In genomic region chr11:114747564-114748138, GRCm38 (mm10) we compare ENCODE assay signal across 35 mouse cellular contexts. TPM values are rescaled to one million over a fixed set of nuclear protein-coding genes. Genes with fewer than 3 reads are reported as not detected.
DNase-seq lines count a peak whose midpoint lies in the region; ATAC-seq lines count a peak whose summit lies in the region.
"Had no signal": no experiment of that assay in that cellular context is flagged by ENCODE, and none has a peak within 500 bp of the region (broad histone marks: within the 10 kb centered on the region; RNA-seq: fewer than 3 reads in every experiment).

No protein-coding gene starts in this region.

- no peaks in the 10 kb centered on the region for H3K36me3 ChIP-seq in intestine, embryonic 15.5 days
- H3K36me3 ChIP-seq in stomach, embryonic 15.5 days: no peaks in the 10 kb centered on the region
- H3K36me3 ChIP-seq: forebrain, embryonic 10.5 days; G1E; neural tube, embryonic 12.5 days had no signal

- ATAC-seq in intestine, embryonic 15.5 days: peak; percentile 64
- ATAC-seq in stomach, embryonic 15.5 days (ENCODE audit: insufficient read depth, low FRiP score, low read depth): peak; percentile 45; the same call in 1 of the 2 replicates
- ATAC-seq: forebrain, postnatal 0 days; hindbrain, embryonic 16.5 days; lung, postnatal 0 days had no signal

- no peaks in the 10 kb centered on the region for H3K4me1 ChIP-seq in intestine, embryonic 15.5 days (replicated peaks)
- H3K4me1 ChIP-seq in stomach, embryonic 15.5 days: 0 out of 2 replicates have a peak, but pooled peaks cover 2% of the 10 kb centered on the region

- no peak overlapping the region for H3K4me3 ChIP-seq in intestine, embryonic 15.5 days (replicated peaks)
- no peak overlapping the region for H3K4me3 ChIP-seq in stomach, embryonic 15.5 days (replicated peaks)
- H3K4me3 ChIP-seq: forebrain, embryonic 10.5 days; left cerebral cortex, adult 2 months; megakaryocyte, embryonic 14.5 days; neural tube, embryonic 12.5 days had no signal

- H3K9me3 ChIP-seq in intestine, embryonic 15.5 days: no peaks in the 10 kb centered on the region
- H3K9me3 ChIP-seq in stomach, embryonic 15.5 days: no peaks in the 10 kb centered on the region
- H3K9me3 ChIP-seq: forebrain, embryonic 10.5 days; megakaryocyte, embryonic 14.5 days; neural tube, embryonic 12.5 days had no signal

- H3K4me2 ChIP-seq in intestine, embryonic 15.5 days (replicated peaks): no peak overlapping the region
- H3K4me2 ChIP-seq in stomach, embryonic 15.5 days: no peak overlapping the region
- H3K4me2 ChIP-seq: neural tube, embryonic 12.5 days had no signal

- no peak overlapping the region for H3K9ac ChIP-seq in intestine, embryonic 15.5 days
- no peak overlapping the region for H3K9ac ChIP-seq in stomach, embryonic 15.5 days
- H3K9ac ChIP-seq: forebrain, postnatal 0 days; liver, embryonic 14.5 days; neural tube, embryonic 12.5 days had no signal

- intact Hi-C loops in heart, postnatal 10 days (cut with DNase I): loop anchor here (2.0 kb wide), 1 partner anchor 165 kb away; no protein-coding TSS in a partner anchor

- no peak overlapping the region for H3K27ac ChIP-seq in intestine, embryonic 15.5 days
- peak overlapping the region; percentile 49 for H3K27ac ChIP-seq in stomach, embryonic 15.5 days
- H3K27ac ChIP-seq: forebrain, embryonic 10.5 days; left cerebral cortex, adult 2 months; liver, embryonic 14.5 days; neural tube, embryonic 12.5 days had no signal

- no peaks in the 10 kb centered on the region for H3K27me3 ChIP-seq in intestine, embryonic 15.5 days (replicated peaks)
- no peaks in the 10 kb centered on the region for H3K27me3 ChIP-seq in stomach, embryonic 15.5 days (replicated peaks)
- H3K27me3 ChIP-seq: neural tube, embryonic 12.5 days had no signal

- WGBS in intestine, embryonic 15.5 days: 53% methylated on average over 12 of the region's 12 CpGs
- 46% methylated on average over 12 of the region's 12 CpGs for WGBS in stomach, embryonic 15.5 days

- peak; percentile 90 for DNase-seq in heart, adult 11 months
- DNase-seq in heart, postnatal 10 days: no peak
- peak; percentile 37 to 47 for DNase-seq in B cell, adult 2 months
- DNase-seq in urinary bladder, postnatal 36 days (ENCODE audit: low spot score in 2 of 2): no peak
- no peak for DNase-seq in adrenal gland, adult 8-10 months
- DNase-seq in kidney, postnatal 14 days: no peak
- DNase-seq: adrenal gland, postnatal 14 days; cerebellum, adult 9-10 months; forebrain, postnatal 0 days; gastrocnemius, postnatal 14 days; heart, postnatal 36 days; kidney, adult 18-20 months; layer of hippocampus, adult 9-11 months; midbrain, embryonic 14.5 days; right cerebral cortex, postnatal 14 days; thymus, adult 2 months; thymus, postnatal 4 days had no signal

RNA-seq across cellular contexts. Expression of gene Kif19a, which starts 17.5 kb away (rescaled TPM):
- under 1 TPM; 0.24 to 0.47 TPM for total RNA-seq in heart, postnatal 10 days (2021)
- polyA plus RNA-seq in intestine, embryonic 15.5 days (2015; fragmentation: Nextera tagmentation; extraction: Ambion mirVana): 0.33 and 0.45 TPM in 2 replicates
- polyA plus RNA-seq in stomach, embryonic 15.5 days (2015; fragmentation: Nextera tagmentation; extraction: Ambion mirVana): 0.58 and 1.1 TPM in 2 replicates
- total RNA-seq in adrenal gland, adult 8-10 months (2022): 1 to 10 TPM in 1 of 4 experiments, under 1 TPM in 3; 0.38 to 1.3 (median 0.76) TPM
- total RNA-seq: G1E had no signal
- polyA plus RNA-seq: G1E had no signal

RNA-seq across cellular contexts. Expression of gene Dnaic2, which starts 20.4 kb away (rescaled TPM):
- total RNA-seq in heart, postnatal 10 days (2021): under 1 TPM; 0.55 to 0.57 TPM
- 0.21 and 0.29 TPM in 2 replicates for polyA plus RNA-seq in intestine, embryonic 15.5 days (2015; fragmentation: Nextera tagmentation; extraction: Ambion mirVana)
- 0.54 and 0.62 TPM in 2 replicates for polyA plus RNA-seq in stomach, embryonic 15.5 days (2015; fragmentation: Nextera tagmentation; extraction: Ambion mirVana)
- total RNA-seq in adrenal gland, adult 8-10 months (2022): under 1 TPM; 0.38 to 0.51 (median 0.42) TPM
- total RNA-seq: G1E had no signal
- polyA plus RNA-seq: G1E had no signal

RNA-seq across cellular contexts. Expression of gene Btbd17, which starts 48.1 kb away (rescaled TPM):
- under 1 TPM in 1 of 2 experiments, not detected in 1; 0.32 TPM for total RNA-seq in heart, postnatal 10 days (2021)
- 1.4 and 1.5 TPM in 2 replicates for polyA plus RNA-seq in intestine, embryonic 15.5 days (2015; fragmentation: Nextera tagmentation; extraction: Ambion mirVana)
- 1.6 and 3.8 TPM in 2 replicates for polyA plus RNA-seq in stomach, embryonic 15.5 days (2015; fragmentation: Nextera tagmentation; extraction: Ambion mirVana)
- total RNA-seq in adrenal gland, adult 8-10 months (2022): not detected
- total RNA-seq: adrenal gland, postnatal 14 days; heart, adult 8-10 months; heart, postnatal 36 days had no signal
- polyA plus RNA-seq: G1E; heart, embryonic 14.5 days; liver, embryonic 14.5 days had no signal

RNA-seq across cellular contexts. Expression of gene Gpr142, which starts 51.1 kb away (rescaled TPM):
- not detected for total RNA-seq in heart, postnatal 10 days (2021)
- 0.21 and 0.51 TPM in 2 replicates for polyA plus RNA-seq in intestine, embryonic 15.5 days (2015; fragmentation: Nextera tagmentation; extraction: Ambion mirVana)
- polyA plus RNA-seq in stomach, embryonic 15.5 days (2015; fragmentation: Nextera tagmentation; extraction: Ambion mirVana): 0.54 and 0.58 TPM in 2 replicates
- total RNA-seq in adrenal gland, adult 8-10 months (2022): not detected
- total RNA-seq: adrenal gland, postnatal 14 days; forebrain, postnatal 0 days; gastrocnemius, postnatal 14 days; heart, adult 8-10 months; heart, postnatal 36 days; left cerebral cortex, adult 2 months; left cerebral cortex, postnatal 36 days had no signal
- polyA plus RNA-seq: cortical plate, adult 2 months; embryonic facial prominence, embryonic 11.5 days; forebrain, postnatal 0 days; G1E; heart, embryonic 14.5 days; hindbrain, embryonic 16.5 days; kidney, embryonic 16.5 days; large intestine, adult 2 months; limb, embryonic 14.5 days; liver, embryonic 14.5 days; lung, postnatal 0 days; midbrain, embryonic 14.5 days; neural tube, embryonic 12.5 days; thymus, adult 2 months had no signal

Comparison
In these comparisons a context has a peak if more than half of its experiments do, and no peak if none do; other contexts are left out.
1. DNase-seq: peak in heart, adult 11 months (single experiment) and B cell, adult 2 months (2 of 2); none in heart, postnatal 10 days (0 of 2), urinary bladder, postnatal 36 days (0 of 2), adrenal gland, adult 8-10 months (single experiment) and kidney, postnatal 14 days (single experiment).